Mouse (Mus musculus) small intestine, adult 2 months (tissue): Measurements from ENCODE around the gene Rcl1. TPM values are rescaled to one million over a fixed set of nuclear protein-coding genes. Genes with fewer than 3 reads are reported as not detected.
A peak's percentile ranks its signal among the peaks of the same experiment; 100 is the strongest.

ENCODE experiments used
- H3K27ac ChIP-seq: fragments of 200-500 bp; 2 replicates; pipeline ENCODE4 v1.5.1; 2012; ENCODE audit warnings: low read depth, low read length, control low read depth, inconsistent platforms; ENCODE audit not compliant: insufficient read depth
- H3K27me3 ChIP-seq: fragments of 200-500 bp; 2 replicates; pipeline ENCODE4 v1.6.1; 2012; ENCODE audit warnings: mild to moderate bottlenecking, moderate library complexity, low read length, inconsistent platforms; ENCODE audit not compliant: control insufficient read depth, insufficient read depth
- H3K36me3 ChIP-seq: fragments of 200-500 bp; 2 replicates; pipeline ENCODE4 v1.6.1; 2012; ENCODE audit warnings: mild to moderate bottlenecking, low read length, control low read depth, inconsistent platforms; ENCODE audit not compliant: control insufficient read depth, insufficient read depth
- H3K4me1 ChIP-seq: fragments of 200-500 bp; 2 replicates; pipeline ENCODE4 v1.6.1; 2012; ENCODE audit warnings: low read length, inconsistent platforms, mixed read lengths; ENCODE audit not compliant: control insufficient read depth, insufficient read depth, insufficient read length
- H3K4me3 ChIP-seq: fragments of 200-500 bp; 2 replicates; pipeline ENCODE4 v1.5.1; 2012; ENCODE audit warnings: low read depth, mild to moderate bottlenecking, control low read depth, inconsistent platforms, low read length, moderate library complexity
- CTCF ChIP-seq: fragments of 200-500 bp; IDR thresholded peaks from 2 replicates; pipeline ENCODE4 v1.5.1; 2012; ENCODE audit warnings: low read depth, mild to moderate bottlenecking, control low read depth, inconsistent platforms, low read length, moderate library complexity, mixed read lengths; ENCODE audit not compliant: insufficient replicate concordance, insufficient read length; ENCODE audit errors: extremely low read depth
- POLR2A ChIP-seq: fragments of 200-500 bp; IDR thresholded peaks from 2 replicates; pipeline ENCODE4 v1.6.1; 2012; ENCODE audit warnings: low read depth, mild to moderate bottlenecking, control low read depth, inconsistent platforms, low read length, moderate library complexity
- WGBS: fragments of 180-500 bp; shearing (Covaris S2); methylation state at CpG from one replicate; pipeline ENCODE4 v1.1.7; 2018; 5-methylcytosine and 5-hydroxymethylcytosine counted together
- polyA plus RNA-seq: library from polyadenylated mRNA; depleted of rRNA; stranded (reverse); fragments of >200 nt; gene quantifications from 2 replicates; pipeline ENCODE4 v1.2.3, GENCODE M21; 2012

The Rcl1 gene
- polyA plus RNA-seq, 1 experiment = 9.9 TPM

GRCm38 (mm10) chr19:29092194-29092593, 9.0 kb upstream of the Rcl1 start:
- Histone ChIP-seq H3K27ac (no peak overlapping the region), H3K36me3 (no peaks in the 10 kb centered on the region), H3K4me3 (no peak overlapping the region), H3K27me3 (no peaks in the 10 kb centered on the region), H3K4me1 (no peaks in the 10 kb centered on the region)
- no peak for TF ChIP-seq POLR2A

GRCm38 (mm10) chr19:29099106-29099505, 2.1 kb upstream of the Rcl1 start:
- 76% methylated on average over 5 of the region's 5 CpGs for WGBS
- H3K4me1 ChIP-seq = no peaks in the 10 kb centered on the region
- H3K27ac ChIP-seq = no peak overlapping the region
- no peaks in the 10 kb centered on the region for H3K36me3 ChIP-seq
- no peaks in the 10 kb centered on the region for H3K27me3 ChIP-seq
- TF ChIP-seq CTCF (no peak), POLR2A (no peak)
- no peak overlapping the region for H3K4me3 ChIP-seq

- 87% methylated on average over 4 of the region's 4 CpGs for WGBS
- no peaks in the 10 kb centered on the region for H3K36me3 ChIP-seq
- TF ChIP-seq POLR2A (no peak), CTCF (no peak)
- no peak overlapping the region for H3K27ac ChIP-seq
- no peaks in the 10 kb centered on the region for H3K4me1 ChIP-seq
- H3K4me3 ChIP-seq = no peak overlapping the region
- no peaks in the 10 kb centered on the region for H3K27me3 ChIP-seq
These were observed 1.6 kb upstream of the Rcl1 start for GRCm38 (mm10) chr19:29099596-29099995.

GRCm38 (mm10) chr19:29100261-29100660, 914 bp upstream of the Rcl1 start:
- Histone ChIP-seq H3K4me1 (no peaks in the 10 kb centered on the region), H3K27me3 (no peaks in the 10 kb centered on the region), H3K27ac (no peak overlapping the region), H3K4me3 (no peak overlapping the region), H3K36me3 (no peaks in the 10 kb centered on the region)
- WGBS = 22% methylated on average over 8 of the region's 8 CpGs
- TF ChIP-seq POLR2A (no peak), CTCF (no peak)

- Histone ChIP-seq H3K4me1 (no peaks in the 10 kb centered on the region), H3K4me3 (peak overlapping the region; percentile 77), H3K27ac (no peak overlapping the region), H3K27me3 (no peaks in the 10 kb centered on the region), H3K36me3 (no peaks in the 10 kb centered on the region)
- no peak for TF ChIP-seq POLR2A
- no peak for TF ChIP-seq CTCF
- under 1% methylated on average over 27 of the region's 27 CpGs for WGBS
These were observed 416 bp downstream of the Rcl1 start for GRCm38 (mm10) chr19:29101591-29101990.

- WGBS = 5% methylated on average over 13 of the region's 13 CpGs
- Histone ChIP-seq H3K4me1 (no peaks in the 10 kb centered on the region), H3K27me3 (no peaks in the 10 kb centered on the region), H3K4me3 (peak overlapping the region; percentile 77), H3K36me3 (no peaks in the 10 kb centered on the region), H3K27ac (no peak overlapping the region)
- TF ChIP-seq POLR2A (no peak), CTCF (no peak)
These were observed 923 bp downstream of the Rcl1 start for GRCm38 (mm10) chr19:29102098-29102497.

- Histone ChIP-seq H3K27ac (no peak overlapping the region), H3K27me3 (no peaks in the 10 kb centered on the region), H3K4me3 (no peak overlapping the region), H3K36me3 (no peaks in the 10 kb centered on the region), H3K4me1 (no peaks in the 10 kb centered on the region)
- TF ChIP-seq CTCF (no peak), POLR2A (no peak)
- 94% methylated on average over 4 of the region's 4 CpGs for WGBS
These were observed 4.6 kb downstream of the Rcl1 start for GRCm38 (mm10) chr19:29105816-29106215.

GRCm38 (mm10) chr19:29106261-29106660, 5.1 kb downstream of the Rcl1 start:
- Histone ChIP-seq H3K27ac (no peak overlapping the region), H3K4me3 (no peak overlapping the region), H3K27me3 (no peaks in the 10 kb centered on the region), H3K4me1 (no peaks in the 10 kb centered on the region), H3K36me3 (no peaks in the 10 kb centered on the region)
- WGBS = 85% methylated on average over 5 of the region's 5 CpGs
- no peak for TF ChIP-seq CTCF
- no peak for TF ChIP-seq POLR2A
